Mouse (Mus musculus): ENCODE results near the gene Col6a6.

GRCm38 (mm10) chr9:105770690-105771089 is 57.3 kb downstream of the Col6a6 start:
- no peak for TF ChIP-seq CTCF (IDR thresholded peaks at IDR 0.05; ENCODE audit: extremely low read depth, insufficient read length, insufficient replicate concordance, low read depth, low read length)
- TF ChIP-seq POLR2A (IDR thresholded peaks at IDR 0.05; ENCODE audit: low read depth, low read length) = no peak

Measured in small intestine, adult 2 months (tissue).